Mouse (Mus musculus) urinary bladder, adult 18-20 months (tissue): Measurements from ENCODE around the gene Mt1.
"Not testable (repeated sequence)": the region's sequence is repeated elsewhere in the genome, so short reads cannot be mapped to it uniquely, and the experiment has no call there.

ENCODE experiments used
- DNase-seq, 2 experiments: peaks; one replicate each; pipeline ENCODE4 v3.0.0; 2022; ENCODE audit warnings: low spot score in 2 of 2, mixed read lengths in 2 of 2

Mt1 gene

GRCm38 (mm10) chr8:94178857-94179712 is at the start of gene Mt1:
Gene Mt1, plus strand, starts transcription at chr8:94179082.
- peak; percentile 79 to 94 for DNase-seq

- no peak for DNase-seq
Measured at GRCm38 (mm10) chr8:94129133-94129789, 49.6 kb upstream of the Mt1 start.

- DNase-seq = no peak
Measured at GRCm38 (mm10) chr8:94130126-94130525, 48.8 kb upstream of the Mt1 start.

- no peak for DNase-seq
Measured at GRCm38 (mm10) chr8:94132096-94132495, 46.8 kb upstream of the Mt1 start.

GRCm38 (mm10) chr8:94134601-94135000 is 44.3 kb upstream of the Mt1 start:
- not testable (repeated sequence) for DNase-seq

GRCm38 (mm10) chr8:94135556-94135955 is 43.3 kb upstream of the Mt1 start:
- no peak for DNase-seq

- no peak for DNase-seq
Measured at GRCm38 (mm10) chr8:94136192-94136591, 42.7 kb upstream of the Mt1 start.

- no peak for DNase-seq
Measured at GRCm38 (mm10) chr8:94136933-94137332, 41.9 kb upstream of the Mt1 start, which contains the start of gene Mt4. Gene Mt4, plus strand, starts transcription at chr8:94137197.

GRCm38 (mm10) chr8:94140266-94140795 is 38.6 kb upstream of the Mt1 start:
- no peak for DNase-seq

- DNase-seq = no peak
Measured at GRCm38 (mm10) chr8:94148236-94148635, 30.6 kb upstream of the Mt1 start.

GRCm38 (mm10) chr8:94150925-94151324 is 28.0 kb upstream of the Mt1 start:
- DNase-seq = no peak

GRCm38 (mm10) chr8:94152513-94153300 is 26.2 kb upstream of the Mt1 start, which contains the start of gene Mt3:
Gene Mt3, plus strand, starts transcription at chr8:94152607.
- DNase-seq = no peak

GRCm38 (mm10) chr8:94153451-94153850 is 25.4 kb upstream of the Mt1 start:
- DNase-seq = no peak

- DNase-seq = no peak
Measured at GRCm38 (mm10) chr8:94154537-94154936, 24.3 kb upstream of the Mt1 start.

GRCm38 (mm10) chr8:94156092-94156491 is 22.8 kb upstream of the Mt1 start:
- no peak for DNase-seq

- DNase-seq = not testable (repeated sequence)
Measured at GRCm38 (mm10) chr8:94165772-94166171, 13.1 kb upstream of the Mt1 start.

- peak; percentile 84 to 96 for DNase-seq
Measured at GRCm38 (mm10) chr8:94167244-94167643, 11.6 kb upstream of the Mt1 start.

GRCm38 (mm10) chr8:94169547-94169946 is 9.3 kb upstream of the Mt1 start:
- DNase-seq = no peak

GRCm38 (mm10) chr8:94171321-94171755 is 7.5 kb upstream of the Mt1 start:
- no peak for DNase-seq

- peak; percentile 69 to 83 for DNase-seq
Measured at GRCm38 (mm10) chr8:94172075-94172808, 6.6 kb upstream of the Mt1 start, which contains the start of gene Mt2. Gene Mt2, plus strand, starts transcription at chr8:94172664.
